Mouse (Mus musculus) cerebellum, adult 2 months (tissue): ENCODE results near the gene Tnik. TPM values are rescaled to one million over a fixed set of nuclear protein-coding genes. Genes with fewer than 3 reads are reported as not detected.

Source experiments
- DNase-seq, 2 experiments: peaks; one replicate each; pipeline ENCODE4 v3.0.0; 2021
- H3K27ac ChIP-seq: fragments of 200-500 bp; 2 replicates; pipeline ENCODE4 v1.5.1; 2012; ENCODE audit warnings: low read length, control low read depth, inconsistent platforms; ENCODE audit not compliant: insufficient read depth
- H3K27me3 ChIP-seq: fragments of 200-500 bp; 2 replicates; pipeline ENCODE4 v1.6.1; 2012; ENCODE audit warnings: inconsistent platforms, mild to moderate bottlenecking, low read length, moderate library complexity; ENCODE audit not compliant: control insufficient read depth, insufficient read depth
- H3K4me1 ChIP-seq: fragments of 200-500 bp; 2 replicates; pipeline ENCODE4 v1.6.1; 2011; ENCODE audit warnings: low read length; ENCODE audit not compliant: control insufficient read depth, insufficient read depth
- H3K4me3 ChIP-seq: fragments of 200-500 bp; replicated peaks from 2 replicates; pipeline ENCODE3; 2011; ENCODE audit warnings: mild to moderate bottlenecking, low read depth, low read length, control low read depth; ENCODE audit not compliant: insufficient read depth
- CTCF ChIP-seq: fragments of 200-500 bp; IDR thresholded peaks from 2 replicates; pipeline ENCODE4 v1.5.1; 2011; ENCODE audit warnings: low read depth, mild to moderate bottlenecking, control low read depth, low read length, moderate library complexity, borderline replicate concordance; ENCODE audit not compliant: insufficient read depth
- POLR2A ChIP-seq: fragments of 200-500 bp; IDR thresholded peaks from 2 replicates; pipeline ENCODE4 v1.6.1; 2011; ENCODE audit warnings: low read length, control low read depth, borderline replicate concordance; ENCODE audit not compliant: insufficient read depth
- WGBS: fragments of 180-500 bp; shearing (Covaris S2); methylation state at CpG from one replicate; pipeline ENCODE4 v1.1.7; 2018; 5-methylcytosine and 5-hydroxymethylcytosine counted together
- polyA plus RNA-seq: library from polyadenylated mRNA; depleted of rRNA; stranded (reverse); fragments of >200 nt; gene quantifications from 2 replicates; pipeline ENCODE4 v1.2.3, GENCODE M21; 2012

Gene Tnik
- polyA plus RNA-seq, 1 experiment: 72.0 TPM

DNA sequence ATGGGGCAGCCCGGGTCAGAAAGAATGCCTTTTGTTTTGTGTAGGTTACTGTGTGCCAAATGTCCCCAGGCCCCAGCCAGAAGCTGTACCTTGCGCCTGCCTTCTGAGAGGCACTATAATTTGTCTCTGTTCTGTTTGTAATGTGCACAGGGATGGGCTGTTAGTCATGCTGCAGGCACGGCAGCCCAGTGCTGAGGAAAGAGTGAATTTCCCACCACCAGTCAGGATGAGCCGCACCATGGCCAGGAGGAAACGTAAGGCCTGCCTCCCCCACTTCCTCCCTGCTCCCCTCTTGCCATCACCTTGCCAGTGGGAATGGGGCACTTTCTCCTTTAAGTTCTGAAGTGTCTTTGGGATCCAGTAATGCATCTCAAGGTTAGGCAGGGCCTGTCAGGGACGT is 286.4 kb downstream of the Tnik start:
- no peak overlapping the region for H3K4me3 ChIP-seq
- TF ChIP-seq CTCF (no peak), POLR2A (no peak)
- no peaks in the 10 kb centered on the region for H3K27me3 ChIP-seq
- peaks cover 27% of the 10 kb centered on the region for H3K4me1 ChIP-seq
- H3K27ac ChIP-seq: no peak overlapping the region
- no peak for DNase-seq
- 64% methylated on average over 6 of the region's 6 CpGs for WGBS

DNA sequence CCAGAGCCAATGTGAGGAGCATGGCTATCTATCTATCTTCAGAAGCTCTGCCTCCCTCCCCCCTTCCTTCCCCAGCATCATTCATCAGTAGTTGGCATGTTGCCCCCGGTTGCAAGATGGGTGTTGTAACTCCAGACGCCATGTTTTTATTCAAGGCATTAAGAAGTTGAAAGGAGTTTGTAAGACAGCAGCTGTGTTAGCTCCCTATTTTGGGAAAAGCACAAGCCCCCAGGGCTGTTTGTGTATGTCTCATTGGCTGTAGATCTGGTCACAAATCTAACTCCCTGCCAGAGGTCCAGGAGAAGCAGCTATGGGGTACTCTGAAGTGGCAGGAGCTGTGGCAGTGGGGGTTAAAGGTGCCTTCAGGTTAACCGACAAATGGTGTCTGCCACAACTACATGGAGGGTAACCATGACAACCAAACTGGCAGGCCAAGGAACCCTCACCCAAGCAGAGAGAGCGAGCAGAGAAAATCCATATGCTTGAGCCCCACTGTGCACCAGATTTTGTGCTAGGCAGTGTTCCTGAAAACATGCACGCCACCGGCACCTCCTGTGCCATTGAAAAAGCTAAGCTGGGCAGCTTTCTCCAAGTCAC is 287.6 kb downstream of the Tnik start:
- Histone ChIP-seq H3K27ac (no peak overlapping the region), H3K4me1 (peaks cover 37% of the 10 kb centered on the region), H3K4me3 (no peak overlapping the region), H3K27me3 (no peaks in the 10 kb centered on the region)
- peak; percentile 77 to 90 for DNase-seq
- 9% methylated on average over 6 of the region's 6 CpGs for WGBS
- no peak for TF ChIP-seq CTCF
- TF ChIP-seq POLR2A: no peak

DNA sequence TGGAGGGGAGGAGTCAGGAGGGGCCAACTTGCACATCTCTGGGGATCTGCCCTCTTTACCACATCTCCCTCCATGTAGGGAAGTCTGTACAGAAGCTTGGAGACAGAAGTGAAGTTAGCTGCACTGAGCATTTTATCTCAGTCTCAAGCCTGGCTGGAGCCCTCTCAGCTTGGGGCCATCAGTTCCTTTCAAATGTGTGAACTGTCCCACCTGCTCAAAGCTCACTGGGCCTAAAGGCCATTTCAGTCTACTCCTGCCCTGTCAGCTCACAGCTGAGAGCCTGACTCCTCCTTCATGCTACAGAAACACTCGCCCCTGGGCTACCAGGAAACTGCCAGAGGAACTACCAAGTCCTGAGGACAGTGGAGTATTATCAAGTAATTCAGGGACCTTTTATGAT is 288.7 kb downstream of the Tnik start:
- TF ChIP-seq POLR2A (no peak), CTCF (no peak)
- peak overlapping the region; percentile 18; the same call in 1 of the 2 replicates for H3K27ac ChIP-seq
- peak; percentile 40 to 57 for DNase-seq
- 29% methylated on average over 1 of the region's 1 CpGs for WGBS
- H3K27me3 ChIP-seq: no peaks in the 10 kb centered on the region
- H3K4me1 ChIP-seq: peaks cover 40% of the 10 kb centered on the region
- no peak overlapping the region for H3K4me3 ChIP-seq

DNA sequence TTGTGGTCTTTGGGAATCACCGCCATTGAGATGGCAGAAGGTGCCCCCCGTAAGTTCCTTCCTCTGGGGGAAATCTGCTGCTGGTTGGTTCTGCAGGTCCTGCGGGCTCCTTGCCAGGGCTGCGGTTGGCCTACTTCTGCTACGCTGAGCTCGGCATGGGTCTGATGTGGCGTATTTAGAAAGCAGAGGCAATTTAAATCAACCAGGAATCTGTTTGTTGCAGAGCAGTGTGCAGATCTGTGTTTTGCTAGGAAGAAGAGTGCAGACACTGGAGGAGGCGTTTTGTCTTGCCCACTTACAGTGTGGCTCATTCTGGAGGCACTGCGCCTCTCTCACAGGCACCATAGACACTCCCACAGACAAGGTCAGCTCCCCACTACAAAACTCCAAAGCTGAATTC is 291.9 kb downstream of the Tnik start:
- peak; percentile 60 to 74 for DNase-seq
- Histone ChIP-seq H3K4me3 (no peak overlapping the region), H3K27ac (0 out of 2 replicates have a peak overlapping the region, but pooled peaks have one; percentile 12), H3K4me1 (peaks cover 43% of the 10 kb centered on the region), H3K27me3 (no peaks in the 10 kb centered on the region)
- WGBS: 22% methylated on average over 9 of the region's 9 CpGs
- TF ChIP-seq CTCF (no peak), POLR2A (no peak)

DNA sequence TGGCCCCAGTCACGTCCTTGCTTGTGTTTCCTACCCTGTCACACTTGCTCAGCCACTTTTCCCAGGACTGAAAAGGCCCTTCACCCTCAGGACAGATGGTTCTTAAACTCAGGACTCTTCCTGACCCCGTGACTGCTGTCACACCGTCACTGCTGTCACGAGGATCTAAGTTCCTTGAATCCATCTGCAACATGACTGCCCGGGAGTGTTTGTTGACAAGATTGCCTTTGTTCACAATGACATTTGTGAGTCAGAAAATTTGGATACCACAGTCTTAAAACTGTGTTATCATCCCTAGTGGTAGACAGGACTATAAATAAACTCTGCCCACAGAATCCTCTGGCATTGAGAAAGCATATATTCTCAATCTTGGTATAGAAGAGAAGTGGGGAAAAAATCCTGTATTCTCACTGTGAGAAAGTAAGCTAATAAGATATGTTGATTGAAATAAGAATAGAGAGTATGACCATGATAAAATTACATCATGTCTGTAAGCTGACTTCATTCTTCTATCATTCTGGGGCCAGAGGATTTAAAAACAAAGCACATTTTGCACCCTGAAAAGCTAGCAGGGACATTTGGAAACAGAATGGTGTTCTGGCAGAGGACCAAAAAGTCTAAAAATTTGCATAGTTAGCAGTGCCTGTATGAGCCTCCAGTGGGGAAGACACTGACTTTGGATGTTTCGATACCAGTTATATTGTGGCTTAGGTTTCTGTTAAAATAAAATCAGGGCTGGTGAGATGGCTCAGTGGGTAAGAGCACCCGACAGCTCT is 293.0 kb downstream of the Tnik start:
- WGBS: 49% methylated on average over 7 of the region's 7 CpGs
- Histone ChIP-seq H3K4me3 (no peak overlapping the region), H3K4me1 (peaks cover 39% of the 10 kb centered on the region), H3K27me3 (no peaks in the 10 kb centered on the region), H3K27ac (no peak overlapping the region)
- TF ChIP-seq CTCF (no peak), POLR2A (no peak)
- no peak for DNase-seq

DNA sequence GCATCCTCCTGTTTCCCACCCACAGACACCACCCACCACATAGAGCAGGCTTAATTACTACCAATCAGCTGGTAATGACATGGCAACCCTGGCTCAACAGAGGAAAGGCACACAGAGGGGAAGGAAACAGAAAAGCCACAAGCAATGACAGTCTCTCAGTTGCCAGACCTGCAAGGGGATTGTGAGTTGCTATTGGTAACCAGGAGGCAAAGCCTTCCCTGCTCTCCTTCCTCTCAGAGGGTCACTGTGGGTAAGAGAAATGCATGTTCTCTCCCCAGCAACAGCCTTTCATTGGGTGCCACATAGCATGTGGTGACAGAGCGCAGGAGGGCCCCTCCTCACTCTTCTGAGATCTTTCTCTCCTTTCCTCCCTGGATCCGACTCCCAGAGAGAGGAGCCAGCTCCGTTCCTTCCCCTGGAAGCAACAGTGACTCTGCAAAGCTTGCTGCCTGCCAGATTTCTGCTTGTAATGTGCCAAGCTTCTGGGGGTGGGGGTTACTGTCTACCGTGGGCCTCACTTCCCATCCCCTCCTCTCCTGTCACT is 295.4 kb downstream of the Tnik start:
- Histone ChIP-seq H3K27ac (no peak overlapping the region), H3K4me1 (peaks cover 25% of the 10 kb centered on the region), H3K4me3 (no peak overlapping the region), H3K27me3 (no peaks in the 10 kb centered on the region)
- peak; percentile 51 to 78 for DNase-seq
- 7% methylated on average over 4 of the region's 4 CpGs for WGBS
- TF ChIP-seq POLR2A: no peak
- TF ChIP-seq CTCF: no peak

DNA sequence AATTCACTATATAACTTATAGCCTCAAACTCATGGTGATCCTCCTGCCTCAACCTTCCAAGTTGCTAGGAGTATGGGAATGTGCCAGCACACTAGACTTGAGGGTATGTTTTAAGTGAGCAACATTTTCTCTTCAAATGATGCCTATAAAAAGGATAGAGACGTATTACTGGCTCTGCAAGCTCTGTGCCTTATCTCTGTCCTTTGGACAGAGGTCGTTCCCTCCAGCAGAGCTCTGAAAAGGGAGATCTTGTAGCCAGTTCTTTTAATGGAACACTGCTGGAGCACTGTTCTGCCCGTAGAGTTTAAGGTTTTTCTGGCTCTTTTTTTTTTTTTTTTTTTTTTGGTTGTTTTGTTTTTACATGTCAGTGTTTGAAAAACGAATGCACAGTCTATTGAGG is 298.4 kb downstream of the Tnik start:
- TF ChIP-seq POLR2A: no peak
- no peak for TF ChIP-seq CTCF
- Histone ChIP-seq H3K4me1 (peaks cover 16% of the 10 kb centered on the region), H3K4me3 (no peak overlapping the region), H3K27ac (no peak overlapping the region), H3K27me3 (no peaks in the 10 kb centered on the region)
- 84% methylated on average over 4 of the region's 4 CpGs for WGBS
- no peak for DNase-seq
